Mouse (Mus musculus) adrenal gland, adult (tissue): ENCODE measurements around the gene Tspan4.

ENCODE experiments used
- DNase-seq, 2 experiments: peaks; one replicate each; pipeline ENCODE4 v3.0.0; 2022 to 2023; ENCODE audit warnings: low spot score in 1 of 2; ENCODE audit not compliant: inconsistent age in 2 of 2

The Tspan4 gene

GRCm38 (mm10) chr7:141460001-141460390 lies 15.0 kb upstream of the Tspan4 start:
- DNase-seq, result peak in 1 of 2 experiments; percentile 20

DNA sequence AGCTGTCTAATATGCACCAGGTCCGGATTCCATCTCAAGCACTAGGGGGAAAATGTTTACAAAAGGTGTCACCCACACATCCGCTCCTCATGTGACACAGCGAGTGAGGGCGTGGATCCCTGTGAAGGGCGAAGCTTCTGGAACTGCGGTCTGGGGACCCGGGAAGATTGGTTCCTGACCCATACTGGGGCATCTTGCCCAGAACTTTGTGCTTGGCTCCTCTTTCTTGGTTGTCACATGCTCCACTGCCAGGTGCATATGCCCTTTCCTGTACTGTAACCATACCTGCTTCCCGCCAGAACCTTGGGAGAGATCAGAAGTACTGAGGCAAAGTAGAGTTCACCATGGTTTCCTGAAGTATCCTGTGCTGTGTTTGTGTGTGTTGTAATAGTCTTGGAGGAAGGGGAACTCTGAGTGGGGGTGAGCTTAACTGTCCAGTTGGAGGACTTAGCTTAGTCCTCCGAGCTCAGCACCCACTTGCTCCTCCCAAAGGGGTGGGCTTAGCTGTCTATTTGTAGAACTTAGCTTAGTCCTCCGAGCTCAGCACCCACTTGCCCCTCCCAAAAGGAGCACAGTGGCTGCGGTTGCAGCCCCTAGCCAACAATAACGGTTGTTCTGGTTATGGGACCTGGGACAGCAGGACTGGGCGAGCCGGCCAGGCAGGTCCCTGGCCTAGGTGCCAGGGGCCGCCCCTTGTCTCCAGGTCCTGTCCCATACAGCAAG lies 14.5 kb upstream of the Tspan4 start, which contains the start of gene Cracr2b:
Cracr2b (plus strand) TSS at position 704 of the 723 bp plus-strand sequence.
- peak; percentile 32 to 65 for DNase-seq

- DNase-seq, result peak; percentile 46 to 68
Measured at GRCm38 (mm10) chr7:141461521-141462332, 13.3 kb upstream of the Tspan4 start.

DNA sequence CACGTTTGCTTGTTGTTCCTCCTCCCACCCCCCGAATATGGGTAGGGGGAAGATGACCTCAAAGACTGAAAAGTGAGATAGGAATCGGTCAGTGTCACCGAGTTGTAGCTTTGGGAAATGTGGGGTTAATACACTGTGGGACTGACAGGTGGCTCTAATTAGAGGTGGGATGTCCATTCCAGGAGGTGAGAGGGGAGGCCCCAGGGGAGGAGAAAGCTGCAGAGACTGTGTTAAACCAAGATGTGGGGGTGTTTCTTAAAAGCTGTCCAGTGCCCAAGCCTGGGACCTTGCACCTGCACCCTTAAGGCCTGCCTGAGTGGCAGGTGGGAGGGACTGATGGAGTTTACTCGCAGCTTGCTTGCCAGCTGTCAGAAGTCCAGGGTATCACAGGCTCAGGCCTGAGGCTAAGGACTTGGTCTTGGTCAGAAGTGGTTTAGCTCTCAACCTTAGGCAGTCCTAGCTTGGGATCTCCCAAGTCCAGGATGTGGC lies 12.7 kb upstream of the Tspan4 start:
- DNase-seq, result peak; percentile 20 to 66

DNA sequence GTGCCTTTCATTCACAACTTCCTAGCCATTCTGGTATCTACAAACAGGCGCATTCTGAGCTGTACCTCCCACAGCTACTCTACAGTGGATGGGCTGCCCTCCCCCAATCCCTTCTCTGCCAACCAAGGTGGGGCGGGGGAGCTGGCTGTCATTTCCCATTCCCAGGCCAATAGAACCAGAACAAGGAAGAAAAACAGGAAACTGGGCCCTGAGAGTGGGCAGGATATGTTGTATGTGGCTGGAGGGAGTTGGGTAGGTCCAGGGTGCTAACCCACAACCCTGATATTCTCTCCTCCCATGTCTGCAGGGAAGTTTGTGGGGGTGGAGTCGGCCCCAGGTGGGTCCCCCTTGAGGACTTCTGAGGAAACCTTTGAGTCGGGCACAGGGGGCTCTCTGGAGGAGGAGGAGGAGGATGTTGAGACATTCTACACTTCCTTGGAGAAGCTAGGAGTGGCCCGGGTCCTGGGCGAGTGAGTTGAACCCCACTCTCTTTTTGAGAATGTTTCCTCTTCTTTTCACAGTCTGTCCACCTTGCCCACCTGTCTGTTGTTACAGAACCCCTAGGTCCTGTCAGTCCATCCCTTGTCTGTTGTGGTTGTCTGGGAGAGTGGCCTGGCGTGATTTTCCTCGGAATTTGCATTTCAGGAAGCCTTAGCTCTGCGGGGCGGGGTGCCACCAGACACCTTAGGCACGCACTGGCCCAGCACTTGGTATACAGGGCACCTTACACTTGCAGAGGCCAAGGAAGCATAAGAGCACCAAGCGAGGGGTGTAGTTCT lies 11.0 kb upstream of the Tspan4 start:
- DNase-seq, result peak; percentile 67 to 82

GRCm38 (mm10) chr7:141464603-141465201 lies 10.3 kb upstream of the Tspan4 start:
- peak; percentile 44 to 62 for DNase-seq

DNA sequence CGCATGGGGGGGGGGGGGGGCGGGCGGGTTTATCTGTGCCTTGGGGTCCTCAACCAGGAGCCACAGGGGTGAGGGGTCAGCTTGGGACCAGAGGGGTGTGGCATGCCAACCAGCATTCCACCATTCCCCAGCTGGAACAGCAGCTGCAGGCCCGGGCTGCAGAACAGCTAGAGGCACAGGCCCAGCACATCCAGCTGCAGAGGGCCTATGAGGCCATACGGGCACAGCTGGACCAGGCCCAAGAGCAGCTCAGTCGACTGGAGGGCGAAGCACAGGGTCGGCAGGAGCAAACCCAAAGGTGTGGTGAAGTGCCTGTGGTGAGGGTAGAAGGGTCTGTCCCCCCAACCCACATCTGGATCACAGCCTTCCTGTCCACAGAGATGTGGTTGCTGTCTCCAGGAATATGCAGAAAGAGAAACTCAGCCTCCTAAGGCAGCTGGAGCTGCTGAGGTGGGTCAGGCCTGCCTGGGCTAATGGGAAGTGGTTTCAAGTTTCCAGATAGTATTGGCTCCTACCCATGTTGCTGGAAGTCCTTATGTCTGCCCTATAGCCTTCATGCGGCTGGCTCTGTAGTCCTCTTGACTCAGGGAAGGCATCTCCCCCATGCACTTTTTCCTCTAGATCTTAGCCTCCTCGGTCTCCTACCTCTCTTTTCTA lies 9.5 kb upstream of the Tspan4 start:
- DNase-seq, result peak; percentile 43 to 52

DNA sequence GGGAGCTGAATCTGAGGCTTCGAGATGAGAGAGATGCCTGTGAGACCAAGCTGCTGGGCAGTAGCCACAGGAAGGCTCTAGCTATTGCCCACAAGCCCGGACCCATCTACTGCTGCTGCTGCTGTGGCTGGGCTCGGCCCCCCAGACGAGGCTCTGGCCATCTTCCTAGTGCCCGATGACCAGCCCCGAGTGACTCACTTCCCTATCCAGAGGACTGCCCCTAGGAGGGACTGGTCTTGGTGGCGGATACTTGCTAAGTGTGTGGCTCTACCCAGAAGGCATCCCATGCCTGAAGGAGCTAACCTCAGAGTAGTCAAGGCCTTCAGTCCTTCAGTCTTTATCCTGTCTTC lies 9.0 kb upstream of the Tspan4 start:
- peak; percentile 65 to 73 for DNase-seq

- DNase-seq, result peak in 1 of 2 experiments; percentile 51
Measured at GRCm38 (mm10) chr7:141466607-141467148, 8.4 kb upstream of the Tspan4 start.

DNA sequence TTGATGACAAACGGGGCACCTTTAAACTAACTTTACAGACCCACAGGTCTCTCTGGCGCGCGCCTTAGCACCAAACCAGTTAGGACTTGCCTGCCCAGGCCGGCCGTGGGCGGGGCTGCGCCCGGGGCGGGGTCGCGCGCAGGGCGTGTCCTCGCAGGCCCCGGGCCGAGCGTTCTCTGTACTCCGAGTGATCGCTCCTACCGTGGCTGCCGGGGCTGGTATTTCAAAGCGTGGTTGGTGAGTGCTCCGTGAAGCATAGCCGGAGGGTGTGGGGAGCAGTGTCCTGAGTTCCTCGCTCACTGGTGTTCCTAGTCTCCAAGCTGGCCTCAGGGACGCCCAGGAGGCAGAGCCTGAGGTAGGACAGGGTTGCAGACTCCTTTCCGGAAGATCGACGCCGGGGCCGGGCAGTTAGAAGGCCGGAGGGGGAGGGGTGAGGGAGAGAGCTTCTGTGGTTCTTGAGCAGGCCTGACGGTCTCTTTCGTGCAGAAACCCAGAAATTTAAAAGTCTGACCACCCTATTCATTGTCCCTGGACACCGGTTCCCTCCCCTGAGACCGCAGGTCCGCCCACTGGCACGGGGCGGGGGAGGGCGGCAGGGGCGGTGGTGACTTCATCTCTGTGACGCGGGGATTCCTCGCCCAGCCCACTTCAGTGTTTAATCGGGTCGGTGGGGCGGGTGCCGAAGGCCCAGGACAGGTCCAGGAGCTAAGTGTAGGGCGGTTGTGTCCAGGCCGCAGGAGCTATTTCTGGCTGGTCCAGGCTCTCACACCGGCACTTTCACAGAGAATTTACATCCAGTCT lies 7.6 kb upstream of the Tspan4 start, which contains the start of gene Cd151:
Cd151 (plus strand) TSS at position 163 of the 801 bp plus-strand sequence.
- DNase-seq, result peak; percentile 94 to 97

- peak; percentile 72 to 87 for DNase-seq
Measured at GRCm38 (mm10) chr7:141468164-141468521, 6.9 kb upstream of the Tspan4 start.

DNA sequence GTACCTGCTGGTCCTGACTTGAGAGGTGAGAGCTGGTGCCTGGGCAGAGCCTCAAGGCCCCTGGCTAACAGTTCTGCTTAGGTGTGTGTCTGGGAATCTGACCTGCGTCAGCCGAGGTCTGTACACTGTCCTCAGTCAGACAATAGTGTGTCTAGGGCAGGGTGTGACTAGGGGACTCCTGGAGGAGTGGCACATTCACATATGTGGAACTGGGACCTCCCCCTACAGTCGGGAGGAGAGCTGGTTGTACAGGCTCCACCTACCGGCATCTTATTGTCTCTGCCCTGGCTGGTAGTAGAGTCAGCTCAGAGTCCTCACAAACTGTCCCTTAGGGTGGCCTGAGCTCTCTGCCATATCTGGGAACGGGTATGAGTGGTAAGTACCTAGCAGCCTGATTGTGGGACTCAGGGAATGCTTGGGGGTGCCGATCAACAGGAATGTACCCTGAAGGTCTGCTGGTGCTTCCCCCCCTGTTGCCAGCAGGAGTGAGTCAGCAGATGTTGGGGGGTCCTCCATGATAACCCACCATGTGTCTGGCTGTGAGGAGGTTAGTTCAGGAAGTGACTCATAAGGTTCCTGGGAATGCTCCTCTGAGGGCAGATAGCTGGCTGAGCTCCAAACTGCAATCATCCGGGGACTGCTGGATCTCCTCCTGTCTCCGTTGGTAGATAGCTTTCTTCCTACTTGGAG lies 6.4 kb upstream of the Tspan4 start:
- DNase-seq, result peak; percentile 89 to 96

GRCm38 (mm10) chr7:141469352-141469751 lies 5.7 kb upstream of the Tspan4 start:
- no peak for DNase-seq

DNA sequence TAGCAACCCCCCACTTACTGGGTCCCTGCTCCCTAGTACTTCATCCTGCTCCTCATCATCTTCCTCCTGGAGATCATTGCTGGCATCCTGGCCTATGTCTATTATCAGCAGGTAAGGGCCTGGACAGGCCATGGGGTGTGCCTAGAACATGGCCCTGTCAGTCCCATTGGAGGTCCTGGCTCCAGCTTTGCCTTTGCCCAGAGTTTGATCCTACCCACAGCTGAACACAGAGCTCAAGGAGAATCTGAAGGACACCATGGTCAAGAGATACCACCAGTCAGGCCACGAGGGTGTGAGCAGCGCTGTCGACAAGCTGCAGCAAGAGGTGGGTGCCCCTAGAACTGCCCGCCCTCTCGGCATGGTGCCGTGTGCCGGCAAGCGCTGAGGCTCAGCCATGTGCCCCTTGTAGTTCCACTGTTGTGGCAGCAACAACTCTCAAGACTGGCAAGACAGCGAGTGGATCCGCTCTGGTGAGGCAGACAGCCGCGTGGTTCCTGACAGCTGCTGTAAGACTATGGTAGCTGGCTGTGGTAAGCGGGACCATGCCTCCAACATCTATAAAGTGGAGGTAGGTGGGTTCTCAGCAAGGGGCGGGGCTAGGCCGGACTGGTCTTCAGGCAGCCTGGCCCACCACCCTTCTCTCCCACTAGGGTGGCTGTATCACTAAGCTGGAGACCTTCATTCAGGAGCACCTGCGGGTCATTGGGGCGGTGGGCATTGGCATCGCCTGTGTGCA lies 5.0 kb upstream of the Tspan4 start:
- DNase-seq, result peak; percentile 37 to 62

DNA sequence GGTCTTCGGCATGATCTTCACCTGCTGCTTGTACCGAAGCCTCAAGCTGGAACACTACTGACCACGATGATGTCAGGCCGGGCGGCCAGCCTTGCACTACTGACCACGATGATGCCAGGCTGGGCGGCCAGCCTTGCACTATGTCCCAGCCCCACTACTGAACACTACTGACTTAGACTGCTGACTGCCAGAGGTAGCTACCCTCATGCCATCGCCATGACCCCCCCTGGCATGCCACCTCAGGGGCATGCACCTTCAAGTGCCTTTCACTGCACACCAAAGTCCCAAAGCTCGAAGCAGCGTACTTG lies 4.4 kb upstream of the Tspan4 start:
- DNase-seq, result no peak

GRCm38 (mm10) chr7:141471236-141471635 lies 3.8 kb upstream of the Tspan4 start:
- peak in 1 of 2 experiments; percentile 51 for DNase-seq

- DNase-seq, result peak; percentile 79 to 80
Measured at GRCm38 (mm10) chr7:141472226-141472625, 2.8 kb upstream of the Tspan4 start.

DNA sequence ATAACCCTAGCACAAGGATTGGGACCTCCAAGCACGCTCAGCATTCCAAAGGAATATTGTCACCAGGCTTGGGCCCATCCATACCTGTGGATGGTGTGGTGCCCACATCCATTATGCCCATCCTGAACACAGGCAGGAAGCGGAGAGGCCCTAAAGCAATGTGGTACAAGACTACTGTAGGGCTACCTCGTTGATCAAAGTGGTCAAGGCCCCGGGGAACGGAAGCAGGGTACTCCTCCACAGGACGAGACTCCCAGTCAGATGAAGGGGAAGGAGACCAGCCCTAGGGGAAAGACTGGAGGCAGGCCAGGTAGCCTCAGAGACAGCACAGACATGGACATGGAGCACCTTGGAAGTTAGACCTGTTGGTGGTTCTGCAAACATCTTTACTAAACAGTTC lies 2.3 kb upstream of the Tspan4 start:
- DNase-seq, result peak in 1 of 2 experiments; percentile 64
